Mouse (Mus musculus): ENCODE data around the gene Vac14. TPM values are rescaled to one million over a fixed set of nuclear protein-coding genes. Genes with fewer than 3 reads are reported as not detected.

The Vac14 gene
- total RNA-seq, 1 experiment: 33.1 TPM

DNA sequence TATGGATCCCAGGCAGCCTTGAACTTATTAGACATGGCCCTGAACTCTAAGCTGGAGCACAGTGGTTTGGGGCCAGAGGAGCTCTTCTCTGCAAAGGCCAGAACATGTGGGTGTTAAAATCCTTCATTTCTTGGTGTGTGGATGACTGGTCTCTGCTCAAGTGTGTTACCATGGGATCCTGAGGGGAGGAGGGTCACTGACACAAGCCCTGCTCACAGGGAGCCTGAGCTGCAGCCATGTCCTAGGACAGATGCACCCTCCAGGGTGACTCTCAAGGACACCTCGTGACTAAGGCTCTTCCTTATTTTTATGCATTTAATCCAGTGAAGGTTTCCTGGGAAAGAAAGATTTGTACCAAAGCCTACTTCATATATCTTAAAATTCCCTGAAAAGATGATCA, 79.7 kb downstream of the Vac14 start:
- H3K27ac ChIP-seq (ENCODE audit: insufficient read depth, low read depth, low read length, poor library complexity, severe bottlenecking): no peak overlapping the region
- no peak for DNase-seq (ENCODE audit: low read depth, low spot score)
- H3K4me1 ChIP-seq (ENCODE audit: control insufficient read depth in 2 of 2, insufficient read depth in 2 of 2, low read length in 2 of 2, poor library complexity in 1 of 2): no peaks in the 10 kb centered on the region
- H3K9ac ChIP-seq (ENCODE audit: insufficient read depth, low read depth, low read length, poor library complexity, severe bottlenecking): no peak overlapping the region
- no peak for TF ChIP-seq ZC3H11A (IDR thresholded peaks at IDR 0.05; ENCODE audit: borderline replicate concordance, low read depth, low read length)
- TF ChIP-seq MAFK (IDR thresholded peaks at IDR 0.05; ENCODE audit: insufficient read depth, low read depth, low read length): no peak
- no peak for TF ChIP-seq CHD2 (IDR thresholded peaks at IDR 0.05; ENCODE audit: low read depth, low read length)
- in situ Hi-C loops (cut with MboI; ENCODE audit: low sequenced_read_pairs in 2 of 2, unreplicated experiment in 2 of 2): no loop called here
- peaks cover 34% of the 10 kb centered on the region for H3K36me3 ChIP-seq (ENCODE audit: control insufficient read depth, insufficient read depth, low read length, poor library complexity, severe bottlenecking)
- H3K9me3 ChIP-seq (ENCODE audit: control insufficient read depth, insufficient read depth, low read depth, low read length): no peaks in the 10 kb centered on the region
- H3K4me3 ChIP-seq (ENCODE audit: insufficient read depth in 1 of 2, low read depth in 1 of 2, low read length in 2 of 2, poor library complexity in 1 of 2, severe bottlenecking in 1 of 2): no peak overlapping the region

DNA sequence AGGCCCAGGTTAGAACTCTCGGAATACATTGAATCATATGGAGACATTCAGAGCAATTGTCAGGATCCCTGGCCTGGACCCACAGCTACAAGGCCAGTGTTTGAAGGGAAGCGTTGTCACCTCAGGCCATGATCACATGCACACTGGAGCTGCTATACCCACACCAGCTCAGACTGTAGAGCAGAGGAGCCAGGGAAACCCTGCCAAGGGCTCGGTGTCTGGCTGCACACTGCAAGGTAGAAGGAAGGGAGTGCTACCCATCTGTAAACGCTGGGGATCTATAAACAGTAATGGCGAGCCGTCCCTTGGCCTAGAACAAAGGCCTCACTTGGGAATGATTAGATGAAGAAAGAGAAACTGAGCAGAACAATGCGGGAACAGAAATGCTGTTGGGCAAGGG, 81.1 kb downstream of the Vac14 start:
- H3K9me3 ChIP-seq (ENCODE audit: control insufficient read depth, insufficient read depth, low read depth, low read length): no peaks in the 10 kb centered on the region
- H3K36me3 ChIP-seq (ENCODE audit: control insufficient read depth, insufficient read depth, low read length, poor library complexity, severe bottlenecking): peaks cover 41% of the 10 kb centered on the region
- DNase-seq (ENCODE audit: low read depth, low spot score): no peak
- H3K4me3 ChIP-seq (ENCODE audit: insufficient read depth in 1 of 2, low read depth in 1 of 2, low read length in 2 of 2, poor library complexity in 1 of 2, severe bottlenecking in 1 of 2): no peak overlapping the region
- in situ Hi-C loops (cut with MboI; ENCODE audit: low sequenced_read_pairs in 2 of 2, unreplicated experiment in 2 of 2): no loop called here
- TF ChIP-seq MAFK (IDR thresholded peaks at IDR 0.05; ENCODE audit: insufficient read depth, low read depth, low read length): no peak
- no peak for TF ChIP-seq HCFC1 (IDR thresholded peaks at IDR 0.05; ENCODE audit: borderline replicate concordance, insufficient read depth, low read length)
- no peak for TF ChIP-seq CHD2 (IDR thresholded peaks at IDR 0.05; ENCODE audit: low read depth, low read length)
- TF ChIP-seq ZC3H11A (IDR thresholded peaks at IDR 0.05; ENCODE audit: borderline replicate concordance, low read depth, low read length): no peak
- no peak for TF ChIP-seq ZNF384 (IDR thresholded peaks at IDR 0.05; ENCODE audit: low read depth, low read length)
- H3K9ac ChIP-seq (ENCODE audit: insufficient read depth, low read depth, low read length, poor library complexity, severe bottlenecking): no peak overlapping the region
- H3K27ac ChIP-seq (ENCODE audit: insufficient read depth, low read depth, low read length, poor library complexity, severe bottlenecking): no peak overlapping the region
- no peaks in the 10 kb centered on the region for H3K4me1 ChIP-seq (ENCODE audit: control insufficient read depth in 2 of 2, insufficient read depth in 2 of 2, low read length in 2 of 2, poor library complexity in 1 of 2)

DNA sequence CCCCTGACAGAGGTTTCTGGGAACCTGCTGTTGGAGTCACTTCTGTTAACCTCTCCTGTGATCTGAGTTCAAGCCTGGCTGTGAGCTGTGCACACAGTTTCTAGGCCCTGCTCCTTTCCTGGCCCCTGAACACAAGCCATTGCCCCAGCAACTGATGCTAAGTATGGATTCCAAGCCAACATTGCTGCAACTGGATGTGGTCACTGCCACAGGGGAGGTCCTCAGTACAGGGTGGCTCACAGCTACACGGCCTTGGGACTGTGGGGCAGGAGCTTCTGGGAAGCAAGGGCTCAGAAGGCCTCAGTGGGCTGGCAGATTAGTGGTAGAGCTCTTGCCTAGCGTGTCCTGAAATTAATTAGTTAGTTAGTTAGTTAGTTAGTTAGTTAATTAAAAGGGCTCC, 82.2 kb downstream of the Vac14 start:
- H3K9me3 ChIP-seq (ENCODE audit: control insufficient read depth, insufficient read depth, low read depth, low read length): no peaks in the 10 kb centered on the region
- H3K9ac ChIP-seq (ENCODE audit: insufficient read depth, low read depth, low read length, poor library complexity, severe bottlenecking): no peak overlapping the region
- H3K36me3 ChIP-seq (ENCODE audit: control insufficient read depth, insufficient read depth, low read length, poor library complexity, severe bottlenecking): peaks cover 44% of the 10 kb centered on the region
- in situ Hi-C loops (cut with MboI; ENCODE audit: low sequenced_read_pairs in 2 of 2, unreplicated experiment in 2 of 2): no loop called here
- H3K4me1 ChIP-seq (ENCODE audit: control insufficient read depth in 2 of 2, insufficient read depth in 2 of 2, low read length in 2 of 2, poor library complexity in 1 of 2): no peaks in the 10 kb centered on the region
- H3K4me3 ChIP-seq (ENCODE audit: insufficient read depth in 1 of 2, low read depth in 1 of 2, low read length in 2 of 2, poor library complexity in 1 of 2, severe bottlenecking in 1 of 2): no peak overlapping the region
- TF ChIP-seq ZC3H11A (IDR thresholded peaks at IDR 0.05; ENCODE audit: borderline replicate concordance, low read depth, low read length) (no peak), HCFC1 (IDR thresholded peaks at IDR 0.05; ENCODE audit: borderline replicate concordance, insufficient read depth, low read length) (no peak), MAFK (IDR thresholded peaks at IDR 0.05; ENCODE audit: insufficient read depth, low read depth, low read length) (no peak), CHD2 (IDR thresholded peaks at IDR 0.05; ENCODE audit: low read depth, low read length) (no peak), ZNF384 (IDR thresholded peaks at IDR 0.05; ENCODE audit: low read depth, low read length) (no peak)
- no peak for DNase-seq (ENCODE audit: low read depth, low spot score)
- H3K27ac ChIP-seq (ENCODE audit: insufficient read depth, low read depth, low read length, poor library complexity, severe bottlenecking): no peak overlapping the region

DNA sequence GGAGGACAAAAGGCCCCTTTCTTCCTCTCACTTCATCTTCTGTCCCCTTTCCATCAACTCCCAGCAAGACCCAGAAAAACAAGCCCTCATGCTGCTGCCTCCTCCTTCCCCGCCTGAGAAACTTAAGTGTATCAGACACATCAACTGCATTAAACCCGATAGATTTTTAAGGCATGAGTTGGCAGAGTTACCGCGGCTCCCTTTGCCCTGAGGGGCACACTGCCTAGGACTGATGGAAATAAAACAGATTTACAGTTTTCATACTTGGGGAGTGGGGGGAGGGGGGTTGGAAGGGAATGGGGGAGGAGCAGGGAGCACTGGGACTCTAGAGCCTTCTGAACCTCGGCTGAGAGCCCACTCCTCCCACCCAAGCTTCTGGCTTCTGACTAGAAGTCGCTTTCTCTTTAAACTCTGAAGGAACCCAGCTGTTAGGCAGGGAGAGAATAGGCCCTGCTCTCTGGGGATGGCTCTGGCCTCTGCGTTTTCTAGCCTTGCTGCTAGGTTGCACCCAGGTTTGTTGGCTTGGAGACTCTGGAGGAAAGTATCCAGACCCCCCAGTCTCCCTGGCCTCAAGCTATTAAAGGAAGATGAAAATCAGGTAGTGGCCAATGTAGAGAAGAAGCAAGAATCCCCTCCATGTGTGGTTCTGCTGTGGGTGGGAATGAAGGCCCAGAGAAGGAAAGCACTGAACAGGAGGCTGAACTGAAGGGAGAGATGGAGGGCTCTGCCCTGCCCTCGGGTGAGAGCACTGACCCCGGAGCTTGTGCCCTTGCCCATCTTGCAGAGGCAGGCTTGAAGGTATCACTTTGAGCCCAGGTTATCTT, 84.5 kb downstream of the Vac14 start:
- in situ Hi-C loops (cut with MboI; ENCODE audit: low sequenced_read_pairs in 2 of 2, unreplicated experiment in 2 of 2): no loop called here
- no peak overlapping the region for H3K4me3 ChIP-seq (ENCODE audit: insufficient read depth in 1 of 2, low read depth in 1 of 2, low read length in 2 of 2, poor library complexity in 1 of 2, severe bottlenecking in 1 of 2)
- no peak for DNase-seq (ENCODE audit: low read depth, low spot score)
- no peak for TF ChIP-seq ZNF384 (IDR thresholded peaks at IDR 0.05; ENCODE audit: low read depth, low read length)
- no peak for TF ChIP-seq MAFK (IDR thresholded peaks at IDR 0.05; ENCODE audit: insufficient read depth, low read depth, low read length)
- TF ChIP-seq ZC3H11A (IDR thresholded peaks at IDR 0.05; ENCODE audit: borderline replicate concordance, low read depth, low read length): no peak
- TF ChIP-seq HCFC1 (IDR thresholded peaks at IDR 0.05; ENCODE audit: borderline replicate concordance, insufficient read depth, low read length): no peak
- TF ChIP-seq CHD2 (IDR thresholded peaks at IDR 0.05; ENCODE audit: low read depth, low read length): no peak
- no peak overlapping the region for H3K27ac ChIP-seq (ENCODE audit: insufficient read depth, low read depth, low read length, poor library complexity, severe bottlenecking)
- H3K36me3 ChIP-seq (ENCODE audit: control insufficient read depth, insufficient read depth, low read length, poor library complexity, severe bottlenecking): peaks cover 34% of the 10 kb centered on the region
- no peak overlapping the region for H3K9ac ChIP-seq (ENCODE audit: insufficient read depth, low read depth, low read length, poor library complexity, severe bottlenecking)
- H3K9me3 ChIP-seq (ENCODE audit: control insufficient read depth, insufficient read depth, low read depth, low read length): no peaks in the 10 kb centered on the region
- no peaks in the 10 kb centered on the region for H3K4me1 ChIP-seq (ENCODE audit: control insufficient read depth in 2 of 2, insufficient read depth in 2 of 2, low read length in 2 of 2, poor library complexity in 1 of 2)
